18 mouse cellular contexts compared by ENCODE assay signal in the genomic region with DNA sequence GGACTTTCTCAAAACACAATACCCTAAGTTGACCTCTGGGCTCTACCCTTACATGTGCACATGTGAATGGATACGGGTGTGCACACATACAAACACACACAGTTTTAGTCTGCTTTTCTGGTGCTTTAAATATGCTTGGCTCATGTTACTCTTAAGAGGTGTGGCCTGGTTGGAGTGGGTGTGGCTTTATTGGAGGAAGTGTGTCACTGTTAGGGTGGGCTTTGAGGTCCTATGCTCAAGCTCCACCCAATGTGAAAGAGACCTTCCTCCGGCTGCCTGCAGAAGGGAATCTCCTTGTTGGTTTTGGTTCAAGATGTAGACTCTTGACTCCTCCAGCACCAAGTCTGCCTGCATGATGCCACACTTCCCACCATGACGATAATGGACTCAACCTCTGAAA. TPM values are rescaled to one million over a fixed set of nuclear protein-coding genes. Genes with fewer than 3 reads are reported as not detected.
"Had no signal": no experiment of that assay in that cellular context is flagged by ENCODE, and none has a peak within 500 bp of the region (broad histone marks: within the 10 kb centered on the region; RNA-seq: fewer than 3 reads in every experiment).

No protein-coding gene starts in this region.

- H3K27ac ChIP-seq: kidney, postnatal 0 days; left cerebral cortex, adult 2 months; liver, embryonic 13.5 days; macrophage; midbrain, embryonic 13.5 days; stomach, postnatal 0 days had no signal

- DNase-seq: kidney, adult 2 months; kidney, postnatal 36 days; layer of hippocampus, postnatal 36 days; liver, embryonic 13.5 days; liver, postnatal 0 days; lung, embryonic 14.5 days; right cerebral cortex, postnatal 14 days; right cerebral cortex, postnatal 4 days; thymus, adult 2 months; thymus, postnatal 14 days; thymus, postnatal 4 days had no signal

- ATAC-seq: liver, postnatal 0 days; lung, postnatal 0 days; midbrain, embryonic 13.5 days had no signal

- H3K4me3 ChIP-seq: left cerebral cortex, adult 2 months; liver, embryonic 13.5 days; midbrain, embryonic 13.5 days had no signal

- H3K27me3 ChIP-seq: liver, embryonic 13.5 days; midbrain, embryonic 13.5 days had no signal

- H3K9ac ChIP-seq: liver, embryonic 13.5 days; liver, postnatal 0 days; lung, embryonic 14.5 days; midbrain, embryonic 13.5 days had no signal

- H3K4me2 ChIP-seq: liver, embryonic 13.5 days; lung, embryonic 14.5 days; midbrain, embryonic 13.5 days had no signal

- H3K4me1 ChIP-seq: liver, embryonic 13.5 days; midbrain, embryonic 13.5 days had no signal

- H3K9me3 ChIP-seq: liver, embryonic 13.5 days; midbrain, embryonic 13.5 days had no signal

RNA-seq across cellular contexts. Expression of a gene that starts 46.4 kb away (rescaled TPM):
- total RNA-seq: megakaryocyte, adult 5-6 weeks had no signal
- polyA plus RNA-seq: macrophage had no signal
